Mouse (Mus musculus): ENCODE measurements around the gene Gm49322. TPM values are rescaled to one million over a fixed set of nuclear protein-coding genes. Genes with fewer than 3 reads are reported as not detected.
A peak's percentile ranks its signal among the peaks of the same experiment; 100 is the strongest.

The Gm49322 gene
- polyA plus RNA-seq, 1 experiment from 2014 or later: 2.2 TPM

- H3K4me2 ChIP-seq (ENCODE audit: low read depth, low read length): peak overlapping the region; percentile 81
- H3K4me3 ChIP-seq (ENCODE audit: low read length): peak overlapping the region; percentile 79
- peak overlapping the region; percentile 50 for H3K9ac ChIP-seq (ENCODE audit: low read length)
- H3K27me3 ChIP-seq (ENCODE audit: control insufficient read depth, insufficient read depth, low read length): no peaks in the 10 kb centered on the region
- H3K9me3 ChIP-seq (replicated peaks; ENCODE audit: control insufficient read depth, low read length): no peaks in the 10 kb centered on the region
- WGBS: under 1% methylated on average over 29 of the region's 29 CpGs
- peaks cover 23% of the 10 kb centered on the region for H3K4me1 ChIP-seq (ENCODE audit: control insufficient read depth, insufficient read depth, low read length)
- ATAC-seq (replicated peaks; ENCODE audit: extremely low read depth, insufficient read depth, low FRiP score): peak; percentile 24
- H3K27ac ChIP-seq (ENCODE audit: low read length): peak overlapping the region; percentile 89
- no peaks in the 10 kb centered on the region for H3K36me3 ChIP-seq (ENCODE audit: control insufficient read depth, insufficient read depth)
Measured at GRCm38 (mm10) chr10:80578131-80578750, 27.6 kb upstream of the Gm49322 start.

GRCm38 (mm10) chr10:80578911-80579310, 26.9 kb upstream of the Gm49322 start:
- no peaks in the 10 kb centered on the region for H3K9me3 ChIP-seq (replicated peaks; ENCODE audit: control insufficient read depth, low read length)
- no peak for ATAC-seq (replicated peaks; ENCODE audit: extremely low read depth, insufficient read depth, low FRiP score)
- H3K27ac ChIP-seq (ENCODE audit: low read length): peak overlapping the region; percentile 89
- H3K27me3 ChIP-seq (ENCODE audit: control insufficient read depth, insufficient read depth, low read length): no peaks in the 10 kb centered on the region
- 9% methylated on average over 8 of the region's 8 CpGs for WGBS
- H3K36me3 ChIP-seq (ENCODE audit: control insufficient read depth, insufficient read depth): peaks cover 5% of the 10 kb centered on the region
- H3K9ac ChIP-seq (ENCODE audit: low read length): peak overlapping the region; percentile 56
- H3K4me1 ChIP-seq (ENCODE audit: control insufficient read depth, insufficient read depth, low read length): peaks cover 19% of the 10 kb centered on the region
- H3K4me2 ChIP-seq (ENCODE audit: low read depth, low read length): peak overlapping the region; percentile 81
- peak overlapping the region; percentile 79 for H3K4me3 ChIP-seq (ENCODE audit: low read length)

GRCm38 (mm10) chr10:80583047-80583446, 22.8 kb upstream of the Gm49322 start:
- Histone ChIP-seq H3K9me3 (replicated peaks; ENCODE audit: control insufficient read depth, low read length) (no peaks in the 10 kb centered on the region), H3K36me3 (ENCODE audit: control insufficient read depth, insufficient read depth) (peaks cover 10% of the 10 kb centered on the region), H3K4me1 (ENCODE audit: control insufficient read depth, insufficient read depth, low read length) (peaks cover 28% of the 10 kb centered on the region), H3K9ac (ENCODE audit: low read length) (no peak overlapping the region; the same call in 1 of the 2 replicates), H3K4me3 (ENCODE audit: low read length) (no peak overlapping the region), H3K27ac (ENCODE audit: low read length) (no peak overlapping the region), H3K27me3 (ENCODE audit: control insufficient read depth, insufficient read depth, low read length) (no peaks in the 10 kb centered on the region), H3K4me2 (ENCODE audit: low read depth, low read length) (no peak overlapping the region)
- 87% methylated on average over 5 of the region's 5 CpGs for WGBS
- no peak for ATAC-seq (replicated peaks; ENCODE audit: extremely low read depth, insufficient read depth, low FRiP score)

- Histone ChIP-seq H3K27ac (ENCODE audit: low read length) (no peak overlapping the region), H3K27me3 (ENCODE audit: control insufficient read depth, insufficient read depth, low read length) (no peaks in the 10 kb centered on the region), H3K4me2 (ENCODE audit: low read depth, low read length) (no peak overlapping the region), H3K9ac (ENCODE audit: low read length) (no peak overlapping the region), H3K4me3 (ENCODE audit: low read length) (no peak overlapping the region), H3K36me3 (ENCODE audit: control insufficient read depth, insufficient read depth) (peaks cover 10% of the 10 kb centered on the region), H3K9me3 (replicated peaks; ENCODE audit: control insufficient read depth, low read length) (no peaks in the 10 kb centered on the region), H3K4me1 (ENCODE audit: control insufficient read depth, insufficient read depth, low read length) (peaks cover 32% of the 10 kb centered on the region)
- WGBS: 58% methylated on average over 12 of the region's 12 CpGs
- ATAC-seq (replicated peaks; ENCODE audit: extremely low read depth, insufficient read depth, low FRiP score): no peak
Measured at GRCm38 (mm10) chr10:80584045-80584488, 21.8 kb upstream of the Gm49322 start.

GRCm38 (mm10) chr10:80584642-80585552, 20.9 kb upstream of the Gm49322 start:
- Histone ChIP-seq H3K27me3 (ENCODE audit: control insufficient read depth, insufficient read depth, low read length) (no peaks in the 10 kb centered on the region), H3K9me3 (replicated peaks; ENCODE audit: control insufficient read depth, low read length) (no peaks in the 10 kb centered on the region), H3K4me1 (ENCODE audit: control insufficient read depth, insufficient read depth, low read length) (peaks cover 33% of the 10 kb centered on the region), H3K4me2 (ENCODE audit: low read depth, low read length) (peak overlapping the region; percentile 48; the same call in 1 of the 2 replicates), H3K36me3 (ENCODE audit: control insufficient read depth, insufficient read depth) (peaks cover 10% of the 10 kb centered on the region), H3K9ac (ENCODE audit: low read length) (peak overlapping the region; percentile 10; the same call in 1 of the 2 replicates), H3K27ac (ENCODE audit: low read length) (no peak overlapping the region), H3K4me3 (ENCODE audit: low read length) (0 out of 2 replicates have a peak overlapping the region, but pooled peaks have one; percentile 3)
- ATAC-seq (replicated peaks; ENCODE audit: extremely low read depth, insufficient read depth, low FRiP score): 0 out of 2 replicates have a peak, but pooled peaks have one; percentile 11
- 71% methylated on average over 12 of the region's 12 CpGs for WGBS

GRCm38 (mm10) chr10:80585581-80585980, 20.2 kb upstream of the Gm49322 start:
- no peaks in the 10 kb centered on the region for H3K9me3 ChIP-seq (replicated peaks; ENCODE audit: control insufficient read depth, low read length)
- peak overlapping the region; percentile 45; the same call in 1 of the 2 replicates for H3K9ac ChIP-seq (ENCODE audit: low read length)
- peak overlapping the region; percentile 33 for H3K4me3 ChIP-seq (ENCODE audit: low read length)
- no peak overlapping the region for H3K27ac ChIP-seq (ENCODE audit: low read length)
- no peaks in the 10 kb centered on the region for H3K27me3 ChIP-seq (ENCODE audit: control insufficient read depth, insufficient read depth, low read length)
- peak overlapping the region; percentile 48 for H3K4me2 ChIP-seq (ENCODE audit: low read depth, low read length)
- no peak for ATAC-seq (replicated peaks; ENCODE audit: extremely low read depth, insufficient read depth, low FRiP score)
- H3K4me1 ChIP-seq (ENCODE audit: control insufficient read depth, insufficient read depth, low read length): peaks cover 34% of the 10 kb centered on the region
- WGBS: 90% methylated on average over 8 of the region's 8 CpGs
- H3K36me3 ChIP-seq (ENCODE audit: control insufficient read depth, insufficient read depth): peaks cover 10% of the 10 kb centered on the region

- peak overlapping the region; percentile 45 for H3K9ac ChIP-seq (ENCODE audit: low read length)
- 90% methylated on average over 39 of the region's 51 CpGs for WGBS
- H3K4me2 ChIP-seq (ENCODE audit: low read depth, low read length): peak overlapping the region; percentile 48
- ATAC-seq (replicated peaks; ENCODE audit: extremely low read depth, insufficient read depth, low FRiP score): no peak
- peaks cover 10% of the 10 kb centered on the region for H3K36me3 ChIP-seq (ENCODE audit: control insufficient read depth, insufficient read depth)
- H3K4me3 ChIP-seq (ENCODE audit: low read length): peak overlapping the region; percentile 33
- H3K4me1 ChIP-seq (ENCODE audit: control insufficient read depth, insufficient read depth, low read length): peaks cover 35% of the 10 kb centered on the region
- no peaks in the 10 kb centered on the region for H3K27me3 ChIP-seq (ENCODE audit: control insufficient read depth, insufficient read depth, low read length)
- H3K27ac ChIP-seq (ENCODE audit: low read length): peak overlapping the region; percentile 76
- H3K9me3 ChIP-seq (replicated peaks; ENCODE audit: control insufficient read depth, low read length): no peaks in the 10 kb centered on the region
Measured at GRCm38 (mm10) chr10:80586407-80587304, 19.2 kb upstream of the Gm49322 start.

- peaks cover 35% of the 10 kb centered on the region for H3K4me1 ChIP-seq (ENCODE audit: control insufficient read depth, insufficient read depth, low read length)
- no peaks in the 10 kb centered on the region for H3K9me3 ChIP-seq (replicated peaks; ENCODE audit: control insufficient read depth, low read length)
- H3K27me3 ChIP-seq (ENCODE audit: control insufficient read depth, insufficient read depth, low read length): no peaks in the 10 kb centered on the region
- 50% methylated on average over 4 of the region's 4 CpGs for WGBS
- peak overlapping the region; percentile 48 for H3K4me2 ChIP-seq (ENCODE audit: low read depth, low read length)
- peaks cover 10% of the 10 kb centered on the region for H3K36me3 ChIP-seq (ENCODE audit: control insufficient read depth, insufficient read depth)
- H3K27ac ChIP-seq (ENCODE audit: low read length): peak overlapping the region; percentile 76
- peak overlapping the region; percentile 45 for H3K9ac ChIP-seq (ENCODE audit: low read length)
- ATAC-seq (replicated peaks; ENCODE audit: extremely low read depth, insufficient read depth, low FRiP score): 0 out of 2 replicates have a peak, but pooled peaks have one; percentile 4
- H3K4me3 ChIP-seq (ENCODE audit: low read length): peak overlapping the region; percentile 33
Measured at GRCm38 (mm10) chr10:80587305-80587657, 18.5 kb upstream of the Gm49322 start.
